Mouse (Mus musculus): ENCODE results near the gene Fubp1. TPM values are rescaled to one million over a fixed set of nuclear protein-coding genes. Genes with fewer than 3 reads are reported as not detected.

Gene Fubp1
- total and polyA plus RNA-seq, 3 experiments = 196 to 202 TPM; not detected in 1

- no peak overlapping the region for H3K4me3 ChIP-seq (ENCODE audit: control insufficient read depth in 1 of 2, insufficient read depth in 1 of 2, low read depth in 2 of 2, low read length in 2 of 2)
- H3K27ac ChIP-seq (ENCODE audit: control insufficient read depth, low read depth, low read length) = no peak overlapping the region
- no peaks in the 10 kb centered on the region for H3K79me2 ChIP-seq (ENCODE audit: control insufficient read depth, insufficient read depth, low read length, poor library complexity)
- no peak for DNase-seq (ENCODE audit: low read depth, low spot score)
- H3K9me3 ChIP-seq (replicated peaks; ENCODE audit: insufficient read depth, low read length) = no peaks in the 10 kb centered on the region
- peaks cover 3 to 8% of the 10 kb centered on the region in 2 experiments; a peak in 1 of 4 replicates for H3K36me3 ChIP-seq (ENCODE audit: control insufficient read depth in 1 of 2, insufficient read depth in 2 of 2, low read length in 2 of 2)
- no peaks in the 10 kb centered on the region for H3K27me3 ChIP-seq (ENCODE audit: control insufficient read depth in 1 of 2, insufficient read depth in 2 of 2, low read length in 2 of 2)
- TF ChIP-seq CHD2 (IDR thresholded peaks at IDR 0.05; ENCODE audit: low read length) (no peak), GABPA (IDR thresholded peaks at IDR 0.05; ENCODE audit: low read depth, low read length) (no peak)
- H3K4me1 ChIP-seq (ENCODE audit: control insufficient read depth in 1 of 2, insufficient read depth in 2 of 2, low read length in 2 of 2) = 0 out of 4 replicates have a peak, but pooled peaks cover 0 to 2% of the 10 kb centered on the region in 2 experiments
- H3K9ac ChIP-seq (ENCODE audit: control insufficient read depth, low read depth, low read length, poor library complexity, severe bottlenecking) = no peak overlapping the region
Measured at GRCm38 (mm10) chr3:152243304-152243703, 33.1 kb downstream of the Fubp1 start.

GRCm38 (mm10) chr3:152245273-152245910 is 35.2 kb downstream of the Fubp1 start:
- no peaks in the 10 kb centered on the region for H3K9me3 ChIP-seq (replicated peaks; ENCODE audit: insufficient read depth, low read length)
- 0 out of 4 replicates have a peak, but pooled peaks cover 0 to 2% of the 10 kb centered on the region in 2 experiments for H3K4me1 ChIP-seq (ENCODE audit: control insufficient read depth in 1 of 2, insufficient read depth in 2 of 2, low read length in 2 of 2)
- no peak overlapping the region for H3K9ac ChIP-seq (ENCODE audit: control insufficient read depth, low read depth, low read length, poor library complexity, severe bottlenecking)
- TF ChIP-seq SIN3A (IDR thresholded peaks at IDR 0.05; ENCODE audit: low read length) (no peak; the same call in 1 of the 2 replicates), MAX (IDR thresholded peaks at IDR 0.05; ENCODE audit: low read length) (no peak), ZNF384 (IDR thresholded peaks at IDR 0.05; ENCODE audit: low read depth, low read length) (no peak), EP300 (IDR thresholded peaks at IDR 0.05; ENCODE audit: low read depth in 1 of 2, low read length in 2 of 2) (peak; percentile 18 to 53; a peak in 1 of 4 replicates), TCF12 (IDR thresholded peaks at IDR 0.05; ENCODE audit: low read depth, low read length) (peak; percentile 31; the same call in 1 of the 2 replicates), USF1 (IDR thresholded peaks at IDR 0.05; ENCODE audit: low read depth, low read length) (no peak), POLR2A (IDR thresholded peaks at IDR 0.05; ENCODE audit: control insufficient read depth in 1 of 2, insufficient read depth in 1 of 2, low read depth in 1 of 2, low read length in 2 of 2, poor library complexity in 1 of 2) (no peak), ETS1 (IDR thresholded peaks at IDR 0.05; ENCODE audit: low read depth, low read length) (peak; percentile 46; the same call in 1 of the 2 replicates), POLR2AphosphoS2 (IDR thresholded peaks at IDR 0.05; ENCODE audit: low read length) (peak; percentile 62), JUND (IDR thresholded peaks at IDR 0.05; ENCODE audit: low read depth, low read length) (no peak), TAL1 (IDR thresholded peaks at IDR 0.05; ENCODE audit: low read length) (no peak), HCFC1 (IDR thresholded peaks at IDR 0.05; ENCODE audit: low read depth, low read length) (no peak), MAFK (IDR thresholded peaks at IDR 0.05; ENCODE audit: borderline replicate concordance, low read depth, low read length) (peak; percentile 48; the same call in 1 of the 2 replicates), BHLHE40 (IDR thresholded peaks at IDR 0.05; ENCODE audit: borderline replicate concordance, low read depth, low read length) (no peak; the same call in 1 of the 2 replicates), ZMIZ1 (IDR thresholded peaks at IDR 0.05; ENCODE audit: low read depth, low read length) (no peak), CTCF (IDR thresholded peaks at IDR 0.05 in 2 of 3, conservative IDR thresholded peaks at IDR 0.05 in 1 of 3; ENCODE audit: control insufficient read depth in 1 of 3, insufficient read depth in 1 of 3, low read depth in 2 of 3, low read length in 3 of 3, poor library complexity in 1 of 3, severe bottlenecking in 1 of 3) (peak in 2 of 3 experiments; percentile 5 to 43; a peak in 2 of 6 replicates), TBP (IDR thresholded peaks at IDR 0.05; ENCODE audit: low read depth, low read length) (peak; percentile 95), MXI1 (IDR thresholded peaks at IDR 0.05; ENCODE audit: low read depth, low read length) (peak; percentile 55; the same call in 1 of the 2 replicates), MYC (IDR thresholded peaks at IDR 0.05; ENCODE audit: low read depth, low read length) (peak; percentile 66; the same call in 1 of the 2 replicates), RCOR1 (IDR thresholded peaks at IDR 0.05; ENCODE audit: low read depth, low read length) (peak; percentile 93), SMC3 (IDR thresholded peaks at IDR 0.05; ENCODE audit: low read depth, low read length) (peak; percentile 31), MEF2A (IDR thresholded peaks at IDR 0.05; ENCODE audit: extremely low read depth, insufficient replicate concordance, low read depth, low read length, poor library complexity, severe bottlenecking) (no peak), NELFE (IDR thresholded peaks at IDR 0.05; ENCODE audit: low read depth, low read length) (0 out of 2 replicates have a peak, but pooled peaks have one; percentile 21), UBTF (IDR thresholded peaks at IDR 0.05; ENCODE audit: borderline replicate concordance, insufficient read depth, low read depth, low read length) (no peak), MYB (IDR thresholded peaks at IDR 0.05; ENCODE audit: low read depth, low read length) (peak; percentile 50; the same call in 1 of the 2 replicates), RAD21 (IDR thresholded peaks at IDR 0.05; ENCODE audit: low read depth, low read length) (peak; percentile 18)
- DNase-seq (ENCODE audit: low read depth, low spot score) = peak; percentile 82
- no peak overlapping the region for H3K27ac ChIP-seq (ENCODE audit: control insufficient read depth, low read depth, low read length)
- H3K79me2 ChIP-seq (ENCODE audit: control insufficient read depth, insufficient read depth, low read length, poor library complexity) = no peaks in the 10 kb centered on the region
- H3K27me3 ChIP-seq (ENCODE audit: control insufficient read depth in 1 of 2, insufficient read depth in 2 of 2, low read length in 2 of 2) = no peaks in the 10 kb centered on the region
- H3K36me3 ChIP-seq (ENCODE audit: control insufficient read depth in 1 of 2, insufficient read depth in 2 of 2, low read length in 2 of 2) = peaks cover 0 to 4% of the 10 kb centered on the region in 2 experiments; a peak in 1 of 4 replicates
- H3K4me3 ChIP-seq (ENCODE audit: control insufficient read depth in 1 of 2, insufficient read depth in 1 of 2, low read depth in 2 of 2, low read length in 2 of 2) = no peak overlapping the region

Data from MEL (cell line).